Mouse (Mus musculus): ENCODE data around the gene Prcp.

DNA sequence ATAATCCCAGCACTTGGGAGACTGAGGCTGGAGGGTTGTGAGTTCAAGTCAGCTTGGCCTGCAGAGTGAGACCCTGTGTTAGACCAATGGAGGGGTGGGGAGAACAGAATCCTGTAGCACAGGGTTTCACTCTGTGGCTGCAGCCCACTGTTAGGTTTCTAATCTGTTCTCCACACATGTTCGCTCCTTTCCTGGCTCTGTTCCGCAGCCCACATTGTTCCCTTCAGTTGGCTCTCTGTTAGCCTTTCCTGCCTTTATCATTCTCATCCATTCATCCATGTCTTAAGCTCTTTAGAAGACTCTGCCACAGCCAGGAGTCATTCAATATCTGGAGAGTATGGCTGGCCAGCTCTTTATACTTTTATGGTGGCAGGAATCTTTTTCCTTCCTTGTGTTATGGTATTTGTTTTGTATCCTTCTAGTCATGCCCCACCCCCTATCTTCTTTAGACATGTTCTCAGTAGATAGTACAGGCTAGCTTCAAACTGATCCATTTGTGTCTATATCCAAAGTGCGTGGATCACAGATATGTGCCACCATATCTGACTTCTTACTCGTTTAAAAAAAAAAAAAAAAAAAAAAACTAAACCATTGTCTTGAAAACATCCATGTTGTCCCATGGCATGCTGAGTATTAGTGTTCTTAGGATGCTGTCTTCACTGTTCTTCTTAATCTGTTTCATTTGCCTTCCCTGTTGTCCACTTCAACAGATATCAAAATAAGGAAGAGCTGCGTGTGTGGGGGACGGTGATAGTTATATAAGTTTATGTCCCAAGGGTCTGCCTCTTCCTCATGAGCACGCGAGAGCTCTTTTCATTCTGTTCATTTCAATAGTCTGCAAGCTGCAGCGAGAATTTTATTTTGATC, 9.8 kb downstream of the Prcp start:
- TF ChIP-seq CTCF (IDR thresholded peaks at IDR 0.05; ENCODE audit: extremely low read depth, insufficient read depth, insufficient read length, insufficient replicate concordance) (no peak), POLR2A (IDR thresholded peaks at IDR 0.05; ENCODE audit: low read depth, low read length) (no peak)
